Mouse (Mus musculus) frontal cortex, postnatal 25 days (tissue): Measurements from ENCODE around the gene Abi1.
"Not testable (repeated sequence)": the region's sequence is repeated elsewhere in the genome, so short reads cannot be mapped to it uniquely, and the experiment has no call there.

Source experiments
- DNase-seq, 2 experiments: peaks; one replicate each; pipeline ENCODE4 v3.0.0; 2022; ENCODE audit warnings: low spot score in 2 of 2

Abi1 gene

GRCm38 (mm10) chr2:23040001-23040646, at the start of gene Abi1:
Gene Abi1, minus strand, starts transcription at chr2:23040241.
- DNase-seq: peak; percentile 81 to 89

- no peak for DNase-seq
These were observed 44.5 kb upstream of the Abi1 start for GRCm38 (mm10) chr2:23084540-23084939.

GRCm38 (mm10) chr2:23078588-23078987, 38.5 kb upstream of the Abi1 start:
- no peak for DNase-seq

- no peak for DNase-seq
These were observed 37.7 kb upstream of the Abi1 start for GRCm38 (mm10) chr2:23077693-23078092.

GRCm38 (mm10) chr2:23076783-23077182, 36.7 kb upstream of the Abi1 start:
- DNase-seq: no peak

GRCm38 (mm10) chr2:23075846-23076245, 35.8 kb upstream of the Abi1 start:
- DNase-seq: no peak

- no peak for DNase-seq
These were observed 31.4 kb upstream of the Abi1 start for GRCm38 (mm10) chr2:23071406-23071805.

- DNase-seq: no peak
These were observed 30.4 kb upstream of the Abi1 start for GRCm38 (mm10) chr2:23070491-23070890.

GRCm38 (mm10) chr2:23068894-23069744, 29.1 kb upstream of the Abi1 start:
- peak; percentile 84 to 93 for DNase-seq

- no peak for DNase-seq
These were observed 28.3 kb upstream of the Abi1 start for GRCm38 (mm10) chr2:23068370-23068737.

- DNase-seq: peak; percentile 89 to 93
These were observed 27.7 kb upstream of the Abi1 start, which contains the start of gene Acbd5 for GRCm38 (mm10) chr2:23067552-23068369. Gene Acbd5, plus strand, starts transcription at chr2:23068167.

- DNase-seq: no peak
These were observed 12.5 kb upstream of the Abi1 start for GRCm38 (mm10) chr2:23052523-23052922.

- DNase-seq: no peak
These were observed 11.8 kb upstream of the Abi1 start for GRCm38 (mm10) chr2:23051890-23052289.

GRCm38 (mm10) chr2:23048006-23048405, 8.0 kb upstream of the Abi1 start:
- DNase-seq: no peak

GRCm38 (mm10) chr2:23045703-23046102, 5.7 kb upstream of the Abi1 start:
- DNase-seq: no peak

GRCm38 (mm10) chr2:23042189-23042588, 2.1 kb upstream of the Abi1 start:
- no peak for DNase-seq

- no peak for DNase-seq
These were observed 1.4 kb upstream of the Abi1 start for GRCm38 (mm10) chr2:23041457-23041856.

- not testable (repeated sequence) for DNase-seq
These were observed 649 bp upstream of the Abi1 start for GRCm38 (mm10) chr2:23040690-23041089.

- peak; percentile 11 to 39 for DNase-seq
These were observed 700 bp downstream of the Abi1 start for GRCm38 (mm10) chr2:23039082-23040000.

- DNase-seq: no peak
These were observed 4.6 kb downstream of the Abi1 start for GRCm38 (mm10) chr2:23035467-23035866.
